Mouse (Mus musculus) heart, embryonic 12.5 days (tissue): ENCODE measurements around the gene Atpif1. TPM values are rescaled to one million over a fixed set of nuclear protein-coding genes. Genes with fewer than 3 reads are reported as not detected.

Experiments
- ATAC-seq: fragments of 200-750 bp; cut with Nextera tagmentation; 2 replicates; pipeline ENCODE4 v1.8.0; 2017; ENCODE audit warnings: moderate TSS enrichment, moderate library complexity; ENCODE audit not compliant: insufficient number of reproducible peaks, low FRiP score
- H3K27ac ChIP-seq: fragments of 300-500 bp; sonication (generic); 2 replicates; pipeline ENCODE4 v1.5.1; 2016; ENCODE audit warnings: mild to moderate bottlenecking, moderate library complexity; ENCODE audit not compliant: poor library complexity, severe bottlenecking
- H3K27me3 ChIP-seq: fragments of 300-500 bp; sonication (generic); replicated peaks from 2 replicates; pipeline ENCODE4 v1.6.1; 2016; ENCODE audit warnings: mild to moderate bottlenecking, moderate library complexity
- H3K36me3 ChIP-seq: fragments of 300-500 bp; sonication (generic); 2 replicates; pipeline ENCODE4 v1.6.1; 2016; ENCODE audit warnings: mild to moderate bottlenecking, moderate library complexity
- H3K4me1 ChIP-seq: fragments of 300-500 bp; sonication (generic); replicated peaks from 2 replicates; pipeline ENCODE4 v1.6.1; 2016; ENCODE audit warnings: mild to moderate bottlenecking
- H3K4me2 ChIP-seq: fragments of 300-500 bp; sonication (generic); 2 replicates; pipeline ENCODE4 v1.6.1; 2016; ENCODE audit warnings: mild to moderate bottlenecking, moderate library complexity
- H3K4me3 ChIP-seq: fragments of 300-500 bp; sonication (generic); 2 replicates; pipeline ENCODE4 v1.5.1; 2016; ENCODE audit warnings: mild to moderate bottlenecking
- H3K9ac ChIP-seq: fragments of 300-500 bp; sonication (generic); 2 replicates; pipeline ENCODE4 v1.6.1; 2016; ENCODE audit warnings: mild to moderate bottlenecking, moderate library complexity
- H3K9me3 ChIP-seq: fragments of 300-500 bp; sonication (generic); replicated peaks from 2 replicates; pipeline ENCODE4 v1.6.1; 2016; ENCODE audit warnings: mild to moderate bottlenecking, moderate library complexity
- WGBS: fragments of 180-500 bp; shearing (Covaris S2); methylation state at CpG from one replicate; pipeline ENCODE4 v1.1.7; 2016; 5-methylcytosine and 5-hydroxymethylcytosine counted together
- polyA plus RNA-seq: library from polyadenylated mRNA; unstranded; fragments of >200 nt; fragmentation: Nextera tagmentation; extraction: Ambion mirVana; gene quantifications from 2 replicates; pipeline ENCODE4 v1.2.1, GENCODE M21; 2016

Gene Atpif1
- polyA plus RNA-seq, 1 experiment from 2014 or later = 1,373 TPM

GRCm38 (mm10) chr4:132524808-132525207 lies 8.7 kb downstream of the Atpif1 start:
- no peaks in the 10 kb centered on the region for H3K27me3 ChIP-seq
- no peak for ATAC-seq
- 0 out of 2 replicates have a peak overlapping the region, but pooled peaks have one; percentile 21 for H3K9ac ChIP-seq
- H3K4me1 ChIP-seq = peaks cover 13% of the 10 kb centered on the region
- H3K9me3 ChIP-seq = no peaks in the 10 kb centered on the region
- H3K36me3 ChIP-seq = peaks cover 1% of the 10 kb centered on the region
- H3K4me3 ChIP-seq = no peak overlapping the region
- no peak overlapping the region for H3K27ac ChIP-seq
- 47% methylated on average over 6 of the region's 6 CpGs for WGBS
- no peak overlapping the region for H3K4me2 ChIP-seq

- Histone ChIP-seq H3K4me1 (peaks cover 13% of the 10 kb centered on the region), H3K4me2 (0 out of 2 replicates have a peak overlapping the region, but pooled peaks have one; percentile 6), H3K9ac (0 out of 2 replicates have a peak overlapping the region, but pooled peaks have one; percentile 21), H3K27ac (no peak overlapping the region), H3K4me3 (no peak overlapping the region), H3K9me3 (no peaks in the 10 kb centered on the region), H3K27me3 (no peaks in the 10 kb centered on the region), H3K36me3 (no peaks in the 10 kb centered on the region)
- ATAC-seq = no peak
- 24% methylated on average over 11 of the region's 11 CpGs for WGBS
These were observed 9.1 kb downstream of the Atpif1 start for GRCm38 (mm10) chr4:132524321-132524741.

- Histone ChIP-seq H3K4me1 (peaks cover 5% of the 10 kb centered on the region; the same call in 1 of the 2 replicates), H3K4me2 (no peak overlapping the region), H3K9ac (no peak overlapping the region), H3K27ac (no peak overlapping the region), H3K27me3 (no peaks in the 10 kb centered on the region), H3K36me3 (no peaks in the 10 kb centered on the region), H3K4me3 (no peak overlapping the region), H3K9me3 (no peaks in the 10 kb centered on the region)
- ATAC-seq = no peak
- WGBS = 80% methylated on average over 3 of the region's 3 CpGs
These were observed 14.3 kb downstream of the Atpif1 start for GRCm38 (mm10) chr4:132519188-132519587.

- 79% methylated on average over 8 of the region's 8 CpGs for WGBS
- no peak overlapping the region for H3K9ac ChIP-seq
- no peak overlapping the region for H3K4me2 ChIP-seq
- no peak overlapping the region for H3K27ac ChIP-seq
- H3K27me3 ChIP-seq = no peaks in the 10 kb centered on the region
- no peak overlapping the region for H3K4me3 ChIP-seq
- ATAC-seq = no peak
- no peaks in the 10 kb centered on the region for H3K9me3 ChIP-seq
- peaks cover 11% of the 10 kb centered on the region for H3K4me1 ChIP-seq
- no peaks in the 10 kb centered on the region for H3K36me3 ChIP-seq
These were observed 15.4 kb downstream of the Atpif1 start for GRCm38 (mm10) chr4:132518066-132518465.

GRCm38 (mm10) chr4:132515369-132516155 lies 17.9 kb downstream of the Atpif1 start:
- ATAC-seq = peak; percentile 97
- H3K4me1 ChIP-seq = peaks cover 11% of the 10 kb centered on the region

GRCm38 (mm10) chr4:132514555-132515135 lies 18.8 kb downstream of the Atpif1 start:
- Histone ChIP-seq H3K27me3 (no peaks in the 10 kb centered on the region), H3K9ac (peak overlapping the region; percentile 80), H3K4me1 (peaks cover 11% of the 10 kb centered on the region), H3K27ac (peak overlapping the region; percentile 93), H3K36me3 (no peaks in the 10 kb centered on the region), H3K9me3 (no peaks in the 10 kb centered on the region), H3K4me3 (peak overlapping the region; percentile 56), H3K4me2 (peak overlapping the region; percentile 99)
- ATAC-seq = no peak
- 2% methylated on average over 21 of the region's 21 CpGs for WGBS

More at GRCm38 (mm10) chr4:132515369-132516155, 17.9 kb downstream of the Atpif1 start:
- 20% methylated on average over 22 of the region's 22 CpGs for WGBS
- H3K4me3 ChIP-seq = peak overlapping the region; percentile 56
- no peaks in the 10 kb centered on the region for H3K36me3 ChIP-seq
- H3K27me3 ChIP-seq = no peaks in the 10 kb centered on the region
- no peaks in the 10 kb centered on the region for H3K9me3 ChIP-seq
- H3K4me2 ChIP-seq = peak overlapping the region; percentile 99
- H3K9ac ChIP-seq = peak overlapping the region; percentile 80
- peak overlapping the region; percentile 93 for H3K27ac ChIP-seq

GRCm38 (mm10) chr4:132513395-132514273 lies 19.8 kb downstream of the Atpif1 start:
- H3K4me2 ChIP-seq = peak overlapping the region; percentile 2; the same call in 1 of the 2 replicates
- H3K27ac ChIP-seq = no peak overlapping the region
- ATAC-seq = no peak
- H3K36me3 ChIP-seq = no peaks in the 10 kb centered on the region
- H3K4me3 ChIP-seq = no peak overlapping the region
- 39% methylated on average over 14 of the region's 14 CpGs for WGBS
- H3K4me1 ChIP-seq = peaks cover 16% of the 10 kb centered on the region
- no peak overlapping the region for H3K9ac ChIP-seq
- H3K9me3 ChIP-seq = no peaks in the 10 kb centered on the region
- H3K27me3 ChIP-seq = no peaks in the 10 kb centered on the region

GRCm38 (mm10) chr4:132512080-132512479 lies 21.4 kb downstream of the Atpif1 start:
- no peaks in the 10 kb centered on the region for H3K36me3 ChIP-seq
- no peak for ATAC-seq
- H3K27ac ChIP-seq = no peak overlapping the region
- H3K27me3 ChIP-seq = no peaks in the 10 kb centered on the region
- no peak overlapping the region for H3K4me2 ChIP-seq
- H3K9ac ChIP-seq = no peak overlapping the region
- no peak overlapping the region for H3K4me3 ChIP-seq
- no peaks in the 10 kb centered on the region for H3K9me3 ChIP-seq
- peaks cover 29% of the 10 kb centered on the region for H3K4me1 ChIP-seq
- 64% methylated on average over 3 of the region's 3 CpGs for WGBS

GRCm38 (mm10) chr4:132510352-132510798 lies 23.1 kb downstream of the Atpif1 start, which contains the start of gene Sesn2:
Gene Sesn2 (minus strand): TSS chr4:132510501.
- peak within 1 kb of the TSS; percentile 74 for H3K27ac ChIP-seq
- H3K4me3 ChIP-seq = peak within 1 kb of the TSS; percentile 85
- peak within 1 kb of the TSS; percentile 76 for H3K4me2 ChIP-seq
- H3K9me3 ChIP-seq = no peaks in the 10 kb centered on the region
- WGBS = under 1% methylated on average over 32 of the region's 32 CpGs
- H3K36me3 ChIP-seq = no peaks in the 10 kb centered on the region
- peak within 1 kb of the TSS; percentile 83 for H3K9ac ChIP-seq
- no peaks in the 10 kb centered on the region for H3K27me3 ChIP-seq
- ATAC-seq = peak; percentile 93
- H3K4me1 ChIP-seq = peaks cover 33% of the 10 kb centered on the region

- WGBS = under 1% methylated on average over 52 of the region's 52 CpGs
These were observed 23.7 kb downstream of the Atpif1 start for GRCm38 (mm10) chr4:132509621-132510296.

More at GRCm38 (mm10) chr4:132509621-132510296, 23.7 kb downstream of the Atpif1 start:
- H3K4me2 ChIP-seq = peak overlapping the region; percentile 76
- peak overlapping the region; percentile 83 for H3K9ac ChIP-seq
- no peaks in the 10 kb centered on the region for H3K9me3 ChIP-seq
- H3K4me3 ChIP-seq = peak overlapping the region; percentile 85
- H3K36me3 ChIP-seq = no peaks in the 10 kb centered on the region
- peak overlapping the region; percentile 74 for H3K27ac ChIP-seq
- ATAC-seq = peak; percentile 68
- peaks cover 39% of the 10 kb centered on the region for H3K4me1 ChIP-seq
- no peaks in the 10 kb centered on the region for H3K27me3 ChIP-seq
